Mouse (Mus musculus): ENCODE measurements around the gene Map3k20. TPM values are rescaled to one million over a fixed set of nuclear protein-coding genes. Genes with fewer than 3 reads are reported as not detected.
A peak's percentile ranks its signal among the peaks of the same experiment; 100 is the strongest.

Gene Map3k20
- polyA plus RNA-seq, 1 experiment from 2014 or later: 3.8 TPM

DNA sequence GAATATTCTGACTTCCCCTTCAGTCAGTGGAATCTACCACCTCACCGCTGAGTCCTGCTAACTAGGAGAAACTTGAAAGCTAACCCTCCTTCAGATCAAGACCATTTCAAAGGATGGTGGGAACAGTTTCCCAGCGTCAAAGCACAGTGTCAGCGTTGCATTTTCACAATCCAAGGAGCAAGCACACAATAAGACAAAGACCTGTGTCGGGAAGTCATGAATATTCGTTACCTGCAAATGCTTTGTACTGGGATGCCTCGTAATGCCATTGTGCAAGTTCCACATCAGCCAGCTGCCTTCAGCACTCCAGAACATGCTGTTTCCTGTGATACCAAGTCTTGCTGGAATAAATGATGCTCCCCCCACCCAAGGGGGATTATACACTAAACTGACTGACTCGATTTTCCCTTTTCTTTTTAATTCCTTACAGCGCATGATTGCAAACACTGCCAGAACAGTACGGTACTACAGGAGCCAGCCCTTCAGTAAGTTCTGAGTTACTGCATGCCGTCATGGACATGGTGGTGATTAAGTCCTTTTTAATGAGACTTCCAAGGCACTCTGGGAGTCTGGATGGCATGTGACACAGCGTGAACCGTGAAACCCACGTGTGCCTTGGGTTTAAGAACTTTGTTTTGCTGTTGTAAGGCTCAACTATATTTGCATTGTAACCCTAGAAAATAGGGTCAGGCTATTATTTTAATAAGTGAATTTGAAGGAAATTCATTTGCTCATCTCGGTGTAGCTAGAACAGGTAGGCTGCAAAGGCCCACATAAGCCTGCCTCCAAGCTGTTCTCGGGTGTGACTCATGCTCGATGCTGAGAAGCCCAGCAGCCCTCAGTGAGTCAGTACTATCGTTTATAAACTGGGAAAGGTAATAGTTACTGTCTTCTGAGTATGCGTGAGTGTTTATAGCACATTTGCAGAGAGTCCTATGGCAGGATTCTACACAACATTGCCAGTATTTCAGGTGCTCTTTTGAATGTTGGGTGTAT lies 32.6 kb upstream of the Map3k20 start:
- 55% methylated on average over 18 of the region's 18 CpGs for WGBS

DNA sequence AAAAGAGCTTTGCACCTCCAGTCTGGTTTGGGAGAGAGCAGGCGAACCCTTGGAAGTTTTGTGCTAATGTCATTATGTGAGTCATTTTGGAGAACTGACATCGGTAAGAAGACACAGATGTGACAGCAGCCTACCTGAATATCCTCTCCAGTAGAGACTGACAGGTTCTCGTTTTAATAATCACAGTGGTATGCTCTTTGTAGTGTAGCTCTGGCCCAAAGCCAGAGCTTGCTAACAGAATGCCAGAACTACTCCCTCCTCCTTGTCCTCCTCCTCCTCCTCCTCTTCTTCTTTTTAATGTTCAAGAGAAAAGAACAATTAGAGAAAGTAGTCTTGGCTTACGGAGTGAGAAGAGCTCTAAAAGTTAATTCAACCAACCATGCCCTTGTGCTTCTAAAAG lies 31.6 kb upstream of the Map3k20 start:
- H3K4me2 ChIP-seq: peak overlapping the region; percentile 42
- ATAC-seq (ENCODE audit: low FRiP score): no peak
- H3K27me3 ChIP-seq (replicated peaks): no peaks in the 10 kb centered on the region
- 54% methylated on average over 4 of the region's 4 CpGs for WGBS
- peaks cover 16% of the 10 kb centered on the region for H3K4me1 ChIP-seq
- no peaks in the 10 kb centered on the region for H3K9me3 ChIP-seq (replicated peaks)
- H3K27ac ChIP-seq (replicated peaks): no peak overlapping the region
- no peak overlapping the region for H3K4me3 ChIP-seq (replicated peaks)
- no peak overlapping the region for H3K9ac ChIP-seq (replicated peaks)
- no peaks in the 10 kb centered on the region for H3K36me3 ChIP-seq

More for the DNA sequence above, 32.6 kb upstream of the Map3k20 start:
- ATAC-seq (ENCODE audit: low FRiP score): no peak
- Histone ChIP-seq H3K27ac (replicated peaks) (no peak overlapping the region), H3K27me3 (replicated peaks) (no peaks in the 10 kb centered on the region), H3K9ac (replicated peaks) (no peak overlapping the region), H3K4me1 (peaks cover 16% of the 10 kb centered on the region), H3K4me2 (no peak overlapping the region), H3K36me3 (no peaks in the 10 kb centered on the region), H3K4me3 (replicated peaks) (no peak overlapping the region), H3K9me3 (replicated peaks) (no peaks in the 10 kb centered on the region)

DNA sequence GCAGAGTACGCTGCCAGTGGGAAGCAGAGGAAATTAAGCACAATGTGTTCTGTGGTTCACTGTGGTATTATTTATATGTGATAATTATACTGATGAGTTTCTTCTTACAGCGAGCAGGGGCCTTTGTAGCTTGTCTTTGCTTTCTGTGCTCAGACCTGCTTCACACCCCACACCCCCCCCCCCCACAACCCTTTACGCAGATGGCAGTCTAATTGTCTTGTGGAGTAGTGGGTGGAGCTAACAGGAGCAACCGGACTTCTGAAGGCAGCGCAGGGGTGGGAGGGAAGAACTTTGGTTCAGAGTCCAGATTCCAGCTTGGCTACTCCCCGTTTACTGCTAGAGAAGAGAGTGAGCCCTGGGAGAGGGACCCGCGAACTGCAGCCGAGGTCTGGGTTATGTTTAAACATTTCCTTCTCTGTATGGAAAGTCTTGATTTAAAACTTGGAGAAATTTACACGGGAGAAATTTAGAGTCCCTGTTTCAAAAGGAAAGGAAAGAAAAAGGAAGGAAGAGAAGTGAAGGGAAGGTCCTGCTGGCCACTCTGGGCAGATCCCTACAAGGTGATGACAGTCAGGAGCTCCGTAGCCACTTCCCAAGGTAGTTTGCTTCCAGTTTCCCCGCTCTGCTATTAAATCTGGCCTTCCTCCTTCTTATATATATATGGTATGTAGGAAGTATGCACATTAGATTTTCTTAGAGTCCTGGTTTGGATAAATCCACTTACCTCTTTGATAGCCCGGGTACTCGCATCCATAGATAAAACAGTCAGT lies 30.4 kb upstream of the Map3k20 start:
- H3K27me3 ChIP-seq (replicated peaks): no peaks in the 10 kb centered on the region
- no peaks in the 10 kb centered on the region for H3K9me3 ChIP-seq (replicated peaks)
- H3K4me2 ChIP-seq: peak overlapping the region; percentile 42
- no peak overlapping the region for H3K4me3 ChIP-seq (replicated peaks)
- no peaks in the 10 kb centered on the region for H3K36me3 ChIP-seq
- H3K4me1 ChIP-seq: peaks cover 16% of the 10 kb centered on the region
- H3K27ac ChIP-seq (replicated peaks): peak overlapping the region; percentile 42; the same call in 1 of the 2 replicates
- no peak overlapping the region for H3K9ac ChIP-seq (replicated peaks)
- 29% methylated on average over 14 of the region's 14 CpGs for WGBS
- peak; percentile 47; the same call in 1 of the 2 replicates for ATAC-seq (ENCODE audit: low FRiP score)

DNA sequence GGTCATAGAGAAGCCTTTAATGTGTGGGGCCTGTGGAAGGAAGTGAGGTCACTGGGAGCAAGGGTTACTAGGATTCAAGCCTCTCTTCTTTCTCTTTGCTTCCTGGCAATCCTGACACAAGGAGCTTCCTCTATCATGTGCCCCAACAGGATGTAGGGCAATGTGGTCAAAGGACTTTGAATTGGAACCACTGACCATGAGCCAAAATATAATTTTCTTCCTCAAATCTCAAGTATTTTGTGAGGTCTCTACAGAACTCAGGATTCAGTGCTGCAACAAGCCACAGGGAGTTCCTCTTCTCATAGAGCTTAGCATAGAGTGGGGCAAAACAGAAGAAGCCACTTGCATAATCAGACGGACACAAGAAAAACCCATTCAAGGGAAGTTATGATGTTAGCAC lies 24.7 kb upstream of the Map3k20 start:
- ATAC-seq (ENCODE audit: low FRiP score): no peak
- 100% methylated on average over 1 of the region's 1 CpGs for WGBS
- no peaks in the 10 kb centered on the region for H3K36me3 ChIP-seq
- H3K27ac ChIP-seq (replicated peaks): no peak overlapping the region
- H3K9ac ChIP-seq (replicated peaks): no peak overlapping the region
- H3K27me3 ChIP-seq (replicated peaks): no peaks in the 10 kb centered on the region
- H3K4me3 ChIP-seq (replicated peaks): no peak overlapping the region
- H3K4me2 ChIP-seq: no peak overlapping the region
- H3K4me1 ChIP-seq: no peaks in the 10 kb centered on the region
- H3K9me3 ChIP-seq (replicated peaks): no peaks in the 10 kb centered on the region

DNA sequence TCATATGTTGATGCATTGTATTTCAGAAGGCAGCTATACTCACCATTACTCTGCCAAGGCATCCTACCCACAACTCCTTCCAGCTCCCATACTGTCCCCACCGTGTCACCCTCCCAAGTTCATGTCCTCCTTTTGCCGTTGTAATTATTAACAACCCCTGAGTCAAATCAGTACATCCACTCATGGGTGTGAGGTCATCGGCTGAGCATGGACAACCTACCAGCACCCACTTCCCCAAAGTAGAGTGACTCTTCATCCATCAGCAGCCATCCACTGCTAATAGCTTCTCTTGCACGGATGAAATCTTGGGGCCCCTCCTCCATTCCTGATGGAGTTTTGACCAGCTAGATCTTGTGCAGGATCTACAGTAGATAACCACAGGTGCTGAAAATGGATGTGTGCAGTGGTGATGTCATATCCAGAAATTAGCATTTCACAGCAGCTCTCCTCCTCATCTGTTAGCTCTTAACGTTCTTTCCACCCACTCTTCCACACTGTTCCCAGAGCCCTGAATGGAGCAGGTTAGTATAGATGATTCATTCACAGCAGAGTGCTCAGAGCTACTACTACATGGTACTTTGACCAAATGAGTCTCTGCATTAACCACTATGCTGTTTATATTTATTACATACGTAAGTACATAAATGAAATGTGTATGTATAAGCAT lies 22.5 kb upstream of the Map3k20 start:
- 92% methylated on average over 6 of the region's 6 CpGs for WGBS
- H3K4me1 ChIP-seq: no peaks in the 10 kb centered on the region
- no peak for ATAC-seq (ENCODE audit: low FRiP score)

DNA sequence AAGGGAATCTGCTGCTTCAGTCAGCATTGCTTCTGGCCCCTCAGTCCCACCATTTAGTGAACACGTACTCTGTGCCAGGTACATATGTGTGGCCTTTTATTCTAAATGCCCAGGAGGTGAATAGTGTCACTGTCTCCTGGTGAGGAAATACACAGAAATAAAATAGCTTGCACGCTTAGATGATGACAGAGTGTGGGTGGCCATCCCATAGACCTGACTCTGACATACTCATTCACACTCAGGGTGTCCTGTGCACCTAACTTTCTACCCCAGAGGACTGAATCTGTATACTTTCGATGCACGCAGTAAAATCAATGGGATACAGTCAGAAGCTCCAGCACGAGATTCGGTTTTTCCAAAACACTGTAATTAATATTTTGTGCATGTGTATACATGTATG lies 18.0 kb upstream of the Map3k20 start:
- no peak overlapping the region for H3K27ac ChIP-seq (replicated peaks)
- H3K4me1 ChIP-seq: no peaks in the 10 kb centered on the region
- no peaks in the 10 kb centered on the region for H3K9me3 ChIP-seq (replicated peaks)
- H3K4me2 ChIP-seq: no peak overlapping the region
- WGBS: 92% methylated on average over 6 of the region's 6 CpGs
- H3K4me3 ChIP-seq (replicated peaks): no peak overlapping the region
- H3K36me3 ChIP-seq: no peaks in the 10 kb centered on the region
- no peak overlapping the region for H3K9ac ChIP-seq (replicated peaks)
- no peaks in the 10 kb centered on the region for H3K27me3 ChIP-seq (replicated peaks)
- no peak for ATAC-seq (ENCODE audit: low FRiP score)

More for the DNA sequence above, 22.5 kb upstream of the Map3k20 start:
- no peak overlapping the region for H3K27ac ChIP-seq (replicated peaks)
- H3K36me3 ChIP-seq: no peaks in the 10 kb centered on the region
- no peak overlapping the region for H3K4me3 ChIP-seq (replicated peaks)
- no peaks in the 10 kb centered on the region for H3K9me3 ChIP-seq (replicated peaks)
- H3K9ac ChIP-seq (replicated peaks): no peak overlapping the region
- H3K4me2 ChIP-seq: no peak overlapping the region
- no peaks in the 10 kb centered on the region for H3K27me3 ChIP-seq (replicated peaks)

DNA sequence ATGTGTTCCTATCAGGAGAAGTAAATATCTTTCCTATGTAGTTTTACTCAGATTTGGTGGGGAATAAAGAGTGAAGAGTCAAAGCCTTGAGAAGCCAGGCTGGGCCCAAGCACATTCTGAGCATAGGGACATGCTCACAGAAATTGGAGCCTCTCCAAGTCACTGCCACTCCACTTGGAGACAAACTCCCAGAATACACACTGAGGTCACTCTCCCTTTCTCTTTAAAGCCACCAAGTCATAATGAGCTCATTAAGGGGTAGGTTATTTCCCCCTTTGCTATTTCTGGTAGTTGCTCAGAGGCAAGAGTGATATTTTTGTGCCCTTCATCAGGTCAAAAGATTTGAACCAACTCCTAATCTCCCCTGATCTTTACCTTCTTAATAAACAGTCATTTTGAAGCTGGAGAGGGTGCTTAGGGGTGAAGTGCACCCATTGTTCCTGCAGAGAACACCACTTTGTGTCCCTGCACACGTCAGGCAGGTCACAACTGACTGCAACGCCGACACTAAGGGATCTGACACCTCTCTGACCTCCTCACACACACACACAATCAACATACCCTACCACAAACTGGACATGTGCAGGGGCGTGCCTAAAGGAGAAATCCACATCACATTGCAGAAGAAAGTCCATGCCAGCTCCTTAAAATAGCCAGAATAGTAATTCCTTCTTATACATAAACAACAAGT lies 15.6 kb upstream of the Map3k20 start:
- no peaks in the 10 kb centered on the region for H3K27me3 ChIP-seq (replicated peaks)
- H3K36me3 ChIP-seq: no peaks in the 10 kb centered on the region
- no peak overlapping the region for H3K4me3 ChIP-seq (replicated peaks)
- 79% methylated on average over 4 of the region's 4 CpGs for WGBS
- H3K9me3 ChIP-seq (replicated peaks): no peaks in the 10 kb centered on the region
- no peak overlapping the region for H3K4me2 ChIP-seq
- no peak overlapping the region for H3K9ac ChIP-seq (replicated peaks)
- no peak overlapping the region for H3K27ac ChIP-seq (replicated peaks)
- ATAC-seq (ENCODE audit: low FRiP score): no peak
- no peaks in the 10 kb centered on the region for H3K4me1 ChIP-seq

DNA sequence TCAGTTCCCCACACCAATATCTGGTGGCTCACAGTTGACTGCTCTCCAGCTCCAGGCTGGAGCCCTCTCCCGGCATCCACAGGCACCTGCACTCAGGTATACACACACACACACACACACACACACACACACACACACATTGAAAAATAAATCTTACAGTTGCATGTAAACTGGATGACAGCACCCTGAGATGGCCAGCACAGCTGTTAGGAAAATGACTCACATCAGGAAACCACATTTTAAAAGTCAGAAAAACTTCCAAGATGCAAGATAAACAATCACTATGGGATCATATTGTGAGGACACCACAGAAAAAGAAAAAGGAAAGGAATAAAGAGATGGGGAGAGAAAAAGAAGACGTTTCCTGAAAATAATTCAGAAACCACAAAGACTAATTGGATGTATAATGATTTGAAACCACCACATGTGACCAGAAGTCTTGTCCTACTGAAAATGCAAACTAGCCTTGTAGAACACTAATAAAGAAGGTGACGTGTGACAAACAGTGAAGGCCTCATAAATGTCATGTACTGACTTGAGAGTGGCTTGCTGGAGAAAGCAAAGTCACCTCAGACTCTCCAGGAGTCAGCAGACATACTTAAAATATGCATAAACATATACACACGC lies 7.1 kb upstream of the Map3k20 start:
- 72% methylated on average over 4 of the region's 4 CpGs for WGBS
- H3K27ac ChIP-seq (replicated peaks): no peak overlapping the region
- no peak overlapping the region for H3K4me2 ChIP-seq
- no peaks in the 10 kb centered on the region for H3K36me3 ChIP-seq
- no peaks in the 10 kb centered on the region for H3K27me3 ChIP-seq (replicated peaks)
- no peaks in the 10 kb centered on the region for H3K9me3 ChIP-seq (replicated peaks)
- H3K4me3 ChIP-seq (replicated peaks): no peak overlapping the region
- H3K9ac ChIP-seq (replicated peaks): no peak overlapping the region
- ATAC-seq (ENCODE audit: low FRiP score): no peak
- H3K4me1 ChIP-seq: no peaks in the 10 kb centered on the region

DNA sequence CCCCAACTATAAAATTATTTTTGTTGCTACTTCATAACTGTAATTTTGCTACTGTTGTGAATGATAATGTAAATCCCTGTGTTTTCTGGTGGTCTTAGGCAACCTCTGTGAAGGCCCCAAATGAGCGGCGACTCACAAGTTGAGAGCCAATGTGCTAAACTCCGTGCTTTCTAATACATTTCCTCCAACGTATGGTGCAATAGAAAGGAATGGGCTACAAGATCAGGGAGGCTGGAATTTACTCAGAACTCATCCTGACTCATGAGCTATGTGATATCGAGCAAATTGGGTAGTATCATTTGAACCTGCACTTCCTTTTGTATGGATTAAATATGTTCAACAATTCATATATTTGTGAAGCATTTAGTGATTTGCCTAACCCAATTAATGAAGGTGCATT lies 4.9 kb upstream of the Map3k20 start:
- 90% methylated on average over 5 of the region's 5 CpGs for WGBS

DNA sequence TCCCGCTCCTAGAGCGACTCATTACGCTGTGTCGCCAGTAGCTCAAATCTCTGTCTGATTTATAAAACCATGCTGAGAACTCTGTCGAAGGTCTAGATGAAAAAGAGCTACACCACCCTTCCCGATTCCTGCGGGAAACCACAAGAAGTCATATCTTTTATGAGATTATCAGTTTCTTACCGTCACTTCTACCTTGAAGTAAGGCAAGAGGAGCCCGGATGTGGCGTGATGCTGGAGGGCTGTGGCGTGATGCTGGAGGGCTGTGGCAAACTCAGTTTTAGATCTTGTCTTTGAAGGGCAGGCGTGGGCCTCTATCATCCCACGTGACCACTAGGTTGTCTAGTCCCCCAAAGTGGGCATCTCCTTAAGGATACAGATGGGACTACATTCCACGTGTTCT lies 3.5 kb upstream of the Map3k20 start:
- ATAC-seq (ENCODE audit: low FRiP score): no peak
- WGBS: 91% methylated on average over 14 of the region's 14 CpGs

More for the DNA sequence above, 4.9 kb upstream of the Map3k20 start:
- no peak overlapping the region for H3K4me2 ChIP-seq
- no peaks in the 10 kb centered on the region for H3K36me3 ChIP-seq
- ATAC-seq (ENCODE audit: low FRiP score): no peak
- no peak overlapping the region for H3K27ac ChIP-seq (replicated peaks)
- H3K27me3 ChIP-seq (replicated peaks): no peaks in the 10 kb centered on the region; the same call in 1 of the 2 replicates
- no peak overlapping the region for H3K9ac ChIP-seq (replicated peaks)
- H3K4me1 ChIP-seq: peaks cover 4% of the 10 kb centered on the region; the same call in 1 of the 2 replicates
- no peak overlapping the region for H3K4me3 ChIP-seq (replicated peaks)
- no peaks in the 10 kb centered on the region for H3K9me3 ChIP-seq (replicated peaks)

More for the DNA sequence above, 3.5 kb upstream of the Map3k20 start:
- no peaks in the 10 kb centered on the region for H3K36me3 ChIP-seq
- H3K9me3 ChIP-seq (replicated peaks): no peaks in the 10 kb centered on the region
- no peak overlapping the region for H3K4me2 ChIP-seq
- H3K27me3 ChIP-seq (replicated peaks): no peaks in the 10 kb centered on the region; the same call in 1 of the 2 replicates
- H3K27ac ChIP-seq (replicated peaks): no peak overlapping the region
- H3K4me3 ChIP-seq (replicated peaks): no peak overlapping the region
- H3K4me1 ChIP-seq: peaks cover 11% of the 10 kb centered on the region; the same call in 1 of the 2 replicates
- no peak overlapping the region for H3K9ac ChIP-seq (replicated peaks)

Data from neural tube, embryonic 15.5 days (tissue).